Mouse (Mus musculus) brown adipose tissue, adult 24 weeks (tissue): ENCODE data around the gene Col27a1. TPM values are rescaled to one million over a fixed set of nuclear protein-coding genes. Genes with fewer than 3 reads are reported as not detected.

ENCODE experiments used
- H3K27ac ChIP-seq: fragments of 200-500 bp; replicated peaks from 2 replicates; pipeline ENCODE4 v1.5.1; 2012; ENCODE audit warnings: low read depth, mild to moderate bottlenecking, low read length
- H3K4me1 ChIP-seq: fragments of 200-500 bp; 2 replicates; pipeline ENCODE4 v1.6.1; 2012; ENCODE audit warnings: low read length, mixed read lengths; ENCODE audit not compliant: control insufficient read depth, insufficient read depth, insufficient read length
- H3K4me3 ChIP-seq: fragments of 200-500 bp; 2 replicates; pipeline ENCODE4 v1.5.1; 2012; ENCODE audit warnings: low read depth, mild to moderate bottlenecking, low read length, moderate library complexity; ENCODE audit not compliant: insufficient read depth
- polyA plus RNA-seq: library from polyadenylated mRNA; stranded (reverse); fragments of >200 nt; gene quantifications from 2 replicates; pipeline ENCODE4 v1.2.4, GENCODE M21; 2012; ENCODE audit not compliant: missing spikeins, insufficient read depth, insufficient read length

Gene Col27a1
- polyA plus RNA-seq, 1 experiment = 11.7 TPM

- Histone ChIP-seq H3K27ac (no peak overlapping the region), H3K4me1 (no peaks in the 10 kb centered on the region), H3K4me3 (no peak overlapping the region)
Observed at GRCm38 (mm10) chr4:63338414-63339076, 124.7 kb downstream of the Col27a1 start.

- H3K27ac ChIP-seq = no peak overlapping the region
- no peak overlapping the region for H3K4me3 ChIP-seq
- peaks cover 8% of the 10 kb centered on the region; the same call in 1 of the 2 replicates for H3K4me1 ChIP-seq
Observed at GRCm38 (mm10) chr4:63342491-63342890, 128.7 kb downstream of the Col27a1 start.

GRCm38 (mm10) chr4:63343608-63344007 lies 129.8 kb downstream of the Col27a1 start:
- no peak overlapping the region for H3K4me3 ChIP-seq
- H3K4me1 ChIP-seq = peaks cover 8% of the 10 kb centered on the region; the same call in 1 of the 2 replicates
- no peak overlapping the region for H3K27ac ChIP-seq

- no peak within 1 kb of the TSS for H3K4me3 ChIP-seq
- no peak within 1 kb of the TSS; the same call in 1 of the 2 replicates for H3K27ac ChIP-seq
- H3K4me1 ChIP-seq = peaks cover 8% of the 10 kb centered on the region; the same call in 1 of the 2 replicates
Observed at GRCm38 (mm10) chr4:63344295-63344694, 130.5 kb downstream of the Col27a1 start, which contains the start of gene Orm1. TSS of gene Orm1 (plus strand) at chr4:63344560.

- no peak overlapping the region; the same call in 1 of the 2 replicates for H3K27ac ChIP-seq
- H3K4me3 ChIP-seq = no peak overlapping the region
Observed at GRCm38 (mm10) chr4:63345261-63345660, 131.5 kb downstream of the Col27a1 start.

GRCm38 (mm10) chr4:63346659-63347058 lies 132.9 kb downstream of the Col27a1 start:
- H3K4me1 ChIP-seq = peaks cover 8% of the 10 kb centered on the region; the same call in 1 of the 2 replicates
- H3K4me3 ChIP-seq = no peak overlapping the region
- H3K27ac ChIP-seq = no peak overlapping the region

More at GRCm38 (mm10) chr4:63345261-63345660, 131.5 kb downstream of the Col27a1 start:
- peaks cover 8% of the 10 kb centered on the region; the same call in 1 of the 2 replicates for H3K4me1 ChIP-seq

GRCm38 (mm10) chr4:63348524-63348923 lies 134.7 kb downstream of the Col27a1 start:
- Histone ChIP-seq H3K4me1 (peaks cover 8% of the 10 kb centered on the region; the same call in 1 of the 2 replicates), H3K4me3 (no peak overlapping the region), H3K27ac (no peak overlapping the region)

GRCm38 (mm10) chr4:63355877-63356665 lies 142.3 kb downstream of the Col27a1 start, which contains the start of gene Orm3:
TSS of gene Orm3 (plus strand) at chr4:63356162.
- no peak within 1 kb of the TSS for H3K4me3 ChIP-seq
- H3K4me1 ChIP-seq = peaks cover 10% of the 10 kb centered on the region
- peak within 1 kb of the TSS; percentile 31; the same call in 1 of the 2 replicates for H3K27ac ChIP-seq

GRCm38 (mm10) chr4:63356981-63357570 lies 143.3 kb downstream of the Col27a1 start:
- H3K27ac ChIP-seq = peak overlapping the region; percentile 31; the same call in 1 of the 2 replicates
- peaks cover 10% of the 10 kb centered on the region for H3K4me1 ChIP-seq
- no peak overlapping the region for H3K4me3 ChIP-seq

GRCm38 (mm10) chr4:63359861-63360260 lies 146.1 kb downstream of the Col27a1 start:
- Histone ChIP-seq H3K4me1 (peaks cover 10% of the 10 kb centered on the region), H3K27ac (no peak overlapping the region), H3K4me3 (no peak overlapping the region)

GRCm38 (mm10) chr4:63362150-63362549 lies 148.3 kb downstream of the Col27a1 start, which contains the start of gene Orm2:
TSS of gene Orm2 (plus strand) at chr4:63362449.
- no peak within 1 kb of the TSS for H3K27ac ChIP-seq
- H3K4me1 ChIP-seq = peaks cover 2% of the 10 kb centered on the region; the same call in 1 of the 2 replicates
- no peak within 1 kb of the TSS for H3K4me3 ChIP-seq

GRCm38 (mm10) chr4:63368577-63368976 lies 154.8 kb downstream of the Col27a1 start:
- Histone ChIP-seq H3K4me3 (no peak overlapping the region), H3K27ac (no peak overlapping the region), H3K4me1 (no peaks in the 10 kb centered on the region)

GRCm38 (mm10) chr4:63370897-63371296 lies 157.1 kb downstream of the Col27a1 start:
- Histone ChIP-seq H3K4me3 (no peak overlapping the region), H3K4me1 (no peaks in the 10 kb centered on the region), H3K27ac (no peak overlapping the region)

- Histone ChIP-seq H3K4me1 (no peaks in the 10 kb centered on the region), H3K4me3 (no peak overlapping the region), H3K27ac (no peak overlapping the region)
Observed at GRCm38 (mm10) chr4:63371890-63372289, 158.1 kb downstream of the Col27a1 start.

- Histone ChIP-seq H3K27ac (no peak overlapping the region), H3K4me1 (no peaks in the 10 kb centered on the region), H3K4me3 (no peak overlapping the region)
Observed at GRCm38 (mm10) chr4:63373404-63373803, 159.6 kb downstream of the Col27a1 start.
